Mouse (Mus musculus) MEL (cell line): ENCODE data around the gene Olfr1257.

Experiments
- CHD1 ChIP-seq: IDR thresholded peaks from 2 replicates; pipeline ENCODE4 v1.6.1; 2012; ENCODE audit warnings: low read depth, mild to moderate bottlenecking, inconsistent platforms, low read length, improper control_type of control experiment
- CTCF ChIP-seq, 3 experiments: IDR thresholded peaks in 2 of 3; conservative IDR thresholded peaks in 1 of 3; 2 replicates each; pipeline ENCODE4 v1.5.1; 2011 to 2012; ENCODE audit warnings: low read length in 3 of 3, low read depth in 2 of 3, mild to moderate bottlenecking in 2 of 3, improper control_type of control experiment in 1 of 3, inconsistent platforms in 1 of 3, mixed read lengths in 1 of 3, moderate library complexity in 1 of 3; ENCODE audit not compliant: control insufficient read depth in 1 of 3, insufficient read depth in 1 of 3, poor library complexity in 1 of 3, severe bottlenecking in 1 of 3
- EP300 ChIP-seq, 2 experiments: IDR thresholded peaks; 2 replicates each; pipeline ENCODE4 v1.6.1; 2011; ENCODE audit warnings: improper control_type of control experiment in 2 of 2, low read length in 2 of 2, low read depth in 1 of 2, mild to moderate bottlenecking in 1 of 2
- ETS1 ChIP-seq: IDR thresholded peaks from 2 replicates; pipeline ENCODE4 v1.6.1; 2012; ENCODE audit warnings: low read depth, mild to moderate bottlenecking, inconsistent platforms, low read length, improper control_type of control experiment, moderate library complexity
- HCFC1 ChIP-seq: IDR thresholded peaks from 2 replicates; pipeline ENCODE4 v1.6.1; 2012; ENCODE audit warnings: low read depth, mild to moderate bottlenecking, inconsistent platforms, low read length, improper control_type of control experiment, moderate library complexity
- MAX ChIP-seq: IDR thresholded peaks from 2 replicates; pipeline ENCODE4 v1.6.1; 2011; ENCODE audit warnings: low read length, improper control_type of control experiment
- MXI1 ChIP-seq: IDR thresholded peaks from 2 replicates; pipeline ENCODE4 v1.6.1; 2011; ENCODE audit warnings: mild to moderate bottlenecking, low read depth, low read length, improper control_type of control experiment
- NRF1 ChIP-seq: IDR thresholded peaks from 2 replicates; pipeline ENCODE4 v1.6.1; 2014; ENCODE audit warnings: low read depth, mild to moderate bottlenecking, inconsistent platforms, low read length, improper control_type of control experiment, moderate library complexity; ENCODE audit not compliant: poor library complexity, insufficient read depth, severe bottlenecking
- POLR2A ChIP-seq, 2 experiments: IDR thresholded peaks; 2 replicates each; pipeline ENCODE4 v1.6.1; 2011 to 2012; ENCODE audit warnings: low read length in 2 of 2, mild to moderate bottlenecking in 2 of 2, control low read depth in 1 of 2, improper control_type of control experiment in 1 of 2, low read depth in 1 of 2, moderate library complexity in 1 of 2; ENCODE audit not compliant: control insufficient read depth in 1 of 2, insufficient read depth in 1 of 2, poor library complexity in 1 of 2
- POLR2AphosphoS5 ChIP-seq: IDR thresholded peaks from 2 replicates; pipeline ENCODE4 v1.6.1; 2012; ENCODE audit warnings: low read depth, borderline replicate concordance, mild to moderate bottlenecking, inconsistent platforms, low read length, moderate library complexity, mixed read lengths
- RAD21 ChIP-seq: IDR thresholded peaks from 2 replicates; pipeline ENCODE4 v1.6.1; 2011; ENCODE audit warnings: mild to moderate bottlenecking, low read depth, low read length, improper control_type of control experiment
- USF2 ChIP-seq, 2 experiments: IDR thresholded peaks; 2 replicates each; pipeline ENCODE4 v1.6.1; 2011 to 2012; ENCODE audit warnings: improper control_type of control experiment in 2 of 2, low read length in 2 of 2, borderline replicate concordance in 1 of 2, inconsistent platforms in 1 of 2, low read depth in 1 of 2, mild to moderate bottlenecking in 1 of 2; ENCODE audit not compliant: insufficient read depth in 1 of 2
- ZKSCAN1 ChIP-seq: IDR thresholded peaks from 2 replicates; pipeline ENCODE4 v1.6.1; 2012; ENCODE audit warnings: low read depth, mild to moderate bottlenecking, inconsistent platforms, low read length, improper control_type of control experiment, moderate library complexity

DNA sequence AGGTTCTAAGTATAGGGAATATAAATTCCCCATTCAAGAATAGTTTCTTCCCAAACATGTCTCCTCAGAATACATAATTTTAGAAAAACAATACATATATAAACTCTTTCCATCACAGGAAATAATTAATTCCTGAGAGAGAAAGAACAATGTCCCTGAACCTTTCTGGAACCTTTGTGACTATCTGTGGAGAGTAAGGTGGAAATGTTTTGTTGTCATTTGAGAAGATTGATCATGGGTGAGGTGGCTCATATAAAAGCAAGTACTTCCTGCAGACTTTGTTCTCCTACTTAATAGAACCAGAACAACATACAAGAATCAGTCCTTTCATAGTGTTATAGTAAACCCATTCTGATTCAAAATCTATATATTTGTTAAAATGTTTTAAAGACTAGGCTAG is 48.8 kb downstream of the Olfr1257 start, which contains the start of gene Olfr1258:
- TF ChIP-seq ETS1, result no peak
- TF ChIP-seq CTCF (IDR thresholded peaks at IDR 0.05 in 2 of 3, conservative IDR thresholded peaks at IDR 0.05 in 1 of 3; ENCODE audit: control insufficient read depth in 1 of 3, insufficient read depth in 1 of 3, low read depth in 2 of 3, low read length in 3 of 3, poor library complexity in 1 of 3, severe bottlenecking in 1 of 3), result no peak
- TF ChIP-seq RAD21, result no peak
- TF ChIP-seq POLR2A (IDR thresholded peaks at IDR 0.05; ENCODE audit: control insufficient read depth in 1 of 2, insufficient read depth in 1 of 2, low read depth in 1 of 2, low read length in 2 of 2, poor library complexity in 1 of 2), result no peak
- TF ChIP-seq MAX, result no peak
- TF ChIP-seq ZKSCAN1, result no peak
- no peak for TF ChIP-seq USF2 (IDR thresholded peaks at IDR 0.05; ENCODE audit: borderline replicate concordance in 1 of 2, insufficient read depth in 1 of 2, low read depth in 1 of 2, low read length in 2 of 2)
- TF ChIP-seq NRF1, result no peak
- no peak for TF ChIP-seq MXI1
- TF ChIP-seq HCFC1, result no peak
- no peak for TF ChIP-seq EP300 (IDR thresholded peaks at IDR 0.05; ENCODE audit: low read depth in 1 of 2, low read length in 2 of 2)
- TF ChIP-seq CHD1, result no peak
- no peak for TF ChIP-seq POLR2AphosphoS5
